Mouse (Mus musculus) spleen, postnatal 36 days (tissue): ENCODE results near the gene Gas2l1.
A peak's percentile ranks its signal among the peaks of the same experiment; 100 is the strongest.

Source experiments
- DNase-seq, 2 experiments: peaks; one replicate each; pipeline ENCODE4 v3.0.0; 2022; ENCODE audit warnings: low spot score in 2 of 2, mixed read lengths in 1 of 2

The Gas2l1 gene

DNA sequence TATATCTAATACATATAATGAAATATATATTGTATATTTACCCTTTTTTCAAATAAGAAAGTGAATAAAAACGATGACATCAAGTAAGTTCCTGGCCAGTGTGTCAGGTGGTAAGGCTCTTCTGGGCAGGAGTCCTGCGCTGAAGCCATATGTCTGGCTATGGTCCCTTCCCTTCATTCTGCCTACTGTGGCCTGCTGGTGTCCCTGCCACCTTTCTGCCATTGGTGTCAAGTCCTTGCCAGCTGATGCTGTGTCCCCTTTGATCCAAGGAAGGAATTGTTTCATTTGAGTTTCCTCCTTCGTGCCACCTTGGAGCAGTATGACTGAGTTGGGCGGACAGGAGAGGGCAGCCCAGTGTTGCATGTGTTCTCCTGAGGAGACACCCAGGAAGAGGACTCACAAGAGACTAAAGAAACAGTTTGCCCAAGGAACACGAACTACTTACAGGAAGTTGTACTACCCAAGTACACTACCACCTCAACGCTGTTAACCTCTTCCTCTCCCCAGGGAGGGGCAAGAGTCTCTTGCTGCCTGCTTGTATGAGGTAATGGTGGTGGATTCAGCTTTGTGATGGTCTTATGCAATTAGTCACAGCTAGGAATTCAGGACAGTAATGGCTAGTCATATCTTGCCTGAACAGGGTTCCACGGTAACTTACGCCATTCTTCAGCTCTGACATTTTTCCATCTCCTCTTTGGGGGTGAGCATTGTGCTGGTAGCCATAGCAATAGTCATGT lies 22.3 kb downstream of the Gas2l1 start:
- DNase-seq, result no peak

DNA sequence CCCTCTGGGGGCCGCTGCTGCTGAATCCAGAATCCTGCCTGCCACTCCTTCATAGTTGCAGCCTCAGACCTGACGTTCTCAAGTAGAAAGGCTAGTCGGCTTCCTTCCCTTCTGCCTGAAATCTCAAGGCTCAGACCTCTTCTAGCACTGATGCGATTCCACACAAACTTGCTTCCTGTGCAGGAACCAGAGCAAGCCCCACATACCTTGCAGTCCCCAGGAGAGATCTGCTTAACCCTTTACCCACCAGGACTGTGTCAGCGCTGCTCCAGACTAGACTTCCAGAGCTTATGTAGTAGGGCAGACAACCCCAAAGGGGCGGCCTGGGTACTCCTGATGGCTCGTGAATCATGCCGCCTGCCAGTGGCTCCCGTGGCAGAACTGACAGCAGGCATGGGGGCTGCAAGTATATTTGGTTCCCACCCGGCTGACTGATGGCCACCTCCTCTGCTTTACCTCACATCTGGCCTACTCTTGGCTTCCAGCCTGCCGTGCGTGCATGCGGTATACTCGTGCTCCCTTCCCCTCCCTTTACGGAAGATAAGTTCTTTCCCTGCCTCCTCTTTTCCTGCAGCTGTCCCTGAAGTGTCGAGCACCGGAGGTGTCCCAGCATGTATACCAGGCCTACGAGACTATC lies 23.9 kb downstream of the Gas2l1 start:
- DNase-seq, result no peak

DNA sequence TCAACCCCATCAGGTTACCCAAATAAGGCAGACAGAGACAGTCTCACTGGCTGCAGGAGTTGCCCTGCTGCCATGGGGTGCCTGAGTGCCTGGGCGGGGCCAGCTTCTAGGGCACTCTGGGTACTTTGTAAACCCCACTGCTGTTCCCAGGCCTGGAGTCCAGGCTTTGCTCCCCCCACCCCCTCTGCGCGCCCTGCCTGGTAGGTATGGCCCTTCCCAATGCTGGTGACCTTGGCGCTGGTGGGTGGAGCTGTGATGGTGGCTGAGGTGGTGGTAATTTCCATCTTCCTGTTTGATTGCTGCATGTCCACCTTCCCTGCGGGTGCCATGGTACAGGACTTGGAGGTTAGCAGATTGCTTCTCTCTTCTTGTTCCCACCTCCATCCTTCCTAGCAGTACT lies 24.5 kb downstream of the Gas2l1 start:
- no peak for DNase-seq

DNA sequence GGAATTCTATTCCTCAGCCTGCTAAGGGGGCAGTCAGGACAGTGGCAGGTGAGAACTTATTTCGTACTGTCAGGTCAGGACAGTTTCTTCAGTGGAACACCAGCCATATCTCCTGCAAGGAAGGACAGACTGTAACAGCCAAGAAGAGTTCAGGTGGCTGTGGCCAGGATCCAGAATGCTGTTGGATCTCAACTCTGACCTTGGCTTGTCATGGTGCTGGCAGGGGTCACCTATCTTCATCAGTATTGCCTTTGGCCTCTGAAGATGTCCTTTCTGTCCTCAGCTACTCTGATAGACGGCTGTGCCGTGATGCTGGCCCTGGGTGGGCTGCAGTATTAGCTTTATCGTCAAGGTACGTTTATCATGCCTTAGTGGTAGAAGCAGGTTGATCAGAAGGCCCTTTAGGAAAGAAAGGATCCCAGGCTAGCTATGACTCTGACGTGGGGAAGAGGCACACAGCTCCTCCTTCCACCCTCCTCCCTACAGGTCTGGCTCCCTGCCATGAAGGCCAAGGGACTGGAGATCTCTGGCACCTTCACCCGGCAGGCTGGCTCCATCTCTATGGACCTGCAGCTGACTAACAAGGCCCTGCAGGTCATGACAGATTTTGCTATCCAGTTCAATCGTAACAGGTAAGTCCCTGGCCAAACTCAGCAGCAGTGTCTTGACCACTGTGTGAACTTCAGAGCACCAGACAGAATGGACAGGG lies 27.8 kb downstream of the Gas2l1 start:
- no peak for DNase-seq

DNA sequence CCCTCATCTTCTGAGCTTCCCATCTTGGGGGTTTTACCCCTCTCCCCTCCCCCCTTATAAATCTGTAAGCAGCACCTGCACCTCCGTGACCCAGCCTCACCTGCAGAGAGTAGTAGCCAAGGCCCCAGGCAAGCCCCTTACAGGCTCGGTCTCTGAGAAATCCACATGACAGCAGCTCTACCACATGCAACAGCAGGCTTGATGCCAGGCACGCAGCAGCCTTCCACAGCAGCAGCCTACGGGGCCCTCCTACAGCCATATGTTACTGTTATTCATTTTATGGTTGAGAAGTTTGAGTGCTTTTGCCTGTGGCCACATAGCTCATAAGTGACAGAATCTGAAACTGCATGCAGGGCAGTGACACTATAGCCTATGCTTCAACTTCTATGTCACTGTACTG lies 29.7 kb downstream of the Gas2l1 start:
- no peak for DNase-seq

DNA sequence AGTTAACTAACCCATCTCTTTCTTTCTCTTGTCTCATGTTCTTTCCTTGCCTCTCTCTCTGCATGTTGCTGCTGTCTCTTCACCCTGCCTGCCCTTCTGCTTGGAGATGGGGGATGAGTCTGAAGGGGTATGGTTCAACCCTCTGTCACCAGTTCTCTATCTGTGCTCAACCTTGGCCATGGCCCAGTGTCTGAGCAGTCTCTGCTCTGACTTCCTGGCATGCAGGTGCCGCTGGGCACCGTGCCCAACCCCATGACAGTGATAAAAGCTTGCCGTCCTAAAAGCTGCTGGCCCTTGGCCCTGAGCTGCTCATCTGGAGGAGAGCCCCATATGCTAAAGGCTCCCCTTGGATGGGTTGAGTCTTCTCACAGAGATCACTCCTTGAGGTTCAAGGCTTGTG lies 32.0 kb downstream of the Gas2l1 start:
- DNase-seq, result no peak

DNA sequence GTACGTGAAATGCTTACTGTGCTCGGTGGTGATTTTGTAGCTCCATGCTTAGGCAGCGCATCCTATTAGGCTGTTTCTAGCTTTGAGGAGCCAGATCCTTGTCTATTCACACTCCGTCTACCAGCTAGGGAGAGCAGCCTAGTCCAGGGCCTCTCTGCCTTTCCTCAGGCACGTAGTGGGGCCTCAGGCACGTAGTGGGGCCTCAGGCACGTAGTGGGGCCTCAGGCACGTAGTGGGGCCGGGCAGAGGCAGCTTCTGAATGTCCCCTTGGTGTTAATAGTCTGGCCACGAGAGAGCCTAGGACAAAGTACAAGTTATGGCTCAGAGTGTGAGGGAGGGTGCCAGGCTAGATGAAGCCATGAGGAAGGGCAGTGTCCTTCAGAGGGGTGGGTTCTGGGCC lies 32.4 kb downstream of the Gas2l1 start:
- DNase-seq, result no peak

DNA sequence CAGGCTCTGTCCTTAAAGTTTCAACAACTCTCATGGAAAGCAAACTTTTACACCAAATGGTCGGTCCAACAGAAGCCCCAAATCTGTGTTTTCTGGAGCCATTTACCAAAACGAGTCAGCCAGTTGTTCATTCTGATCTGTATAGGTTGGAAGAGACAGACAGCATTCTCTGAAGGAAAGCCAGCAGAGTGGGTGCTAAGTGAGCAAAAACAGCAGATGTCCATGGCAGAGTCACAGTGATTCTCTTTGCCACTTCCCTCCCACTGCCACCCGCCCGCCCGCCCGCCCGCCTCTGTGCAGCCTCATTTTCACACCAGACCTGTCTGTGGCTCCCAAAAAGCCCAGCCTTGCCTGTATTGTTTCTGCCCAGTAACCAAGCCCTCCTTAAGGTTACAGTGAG lies 36.9 kb downstream of the Gas2l1 start:
- DNase-seq, result no peak

DNA sequence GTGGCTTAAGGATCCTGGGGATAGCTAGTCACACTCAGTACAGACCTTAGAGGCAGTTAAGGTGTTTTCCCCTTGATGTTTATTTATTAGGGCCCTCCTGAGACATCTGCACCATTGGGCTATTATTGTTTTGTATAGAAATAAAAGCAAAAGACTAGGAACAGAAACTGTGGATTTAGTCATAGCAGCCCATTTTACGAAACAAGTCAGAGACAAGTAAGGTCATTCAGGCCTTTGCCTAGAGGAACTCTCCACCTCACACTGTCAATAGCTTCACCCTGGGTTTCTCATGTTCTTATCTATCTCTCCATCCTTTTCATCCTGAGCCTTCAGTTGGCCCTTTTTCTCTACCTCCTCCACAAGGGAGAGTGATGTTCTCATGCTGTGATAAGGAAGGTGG lies 40.0 kb downstream of the Gas2l1 start:
- no peak for DNase-seq

DNA sequence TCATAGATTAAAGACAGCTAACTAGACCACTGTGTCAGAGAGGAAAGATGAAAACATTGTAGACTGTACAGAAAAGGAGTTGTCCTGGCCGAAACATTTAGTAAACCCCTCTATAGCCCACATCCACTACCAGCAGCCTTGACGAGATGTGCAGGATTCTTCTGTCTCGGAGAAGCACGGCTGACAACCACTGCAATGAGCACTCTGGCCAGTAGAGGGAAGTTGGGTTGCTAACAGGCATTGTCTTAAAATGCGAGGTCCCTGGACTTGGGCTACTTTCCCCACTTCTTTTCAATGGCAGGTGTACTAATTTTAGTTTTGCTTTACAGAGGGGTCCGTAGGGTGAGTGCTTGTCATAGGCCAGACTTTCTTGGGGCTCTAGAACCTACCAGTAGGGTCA lies 47.6 kb downstream of the Gas2l1 start:
- DNase-seq, result no peak

DNA sequence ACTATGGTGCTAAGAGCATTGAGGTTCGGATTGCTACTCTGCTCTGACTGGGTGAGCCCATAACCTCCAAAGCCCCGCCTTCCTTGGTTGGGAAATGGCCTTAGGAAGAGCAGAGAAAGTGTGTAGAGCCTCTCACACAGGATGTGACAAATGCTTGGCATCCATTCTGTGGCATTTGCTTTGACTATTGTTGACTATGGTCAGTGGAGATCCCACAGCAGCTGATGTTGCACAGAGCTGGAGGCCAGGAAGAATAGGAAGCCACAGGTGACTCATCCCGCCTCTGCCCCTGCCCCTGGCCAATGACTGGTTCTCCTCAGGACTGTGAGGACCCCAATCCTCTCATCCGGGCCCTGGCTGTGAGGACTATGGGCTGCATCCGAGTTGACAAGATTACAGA lies 48.8 kb downstream of the Gas2l1 start:
- DNase-seq, result no peak

DNA sequence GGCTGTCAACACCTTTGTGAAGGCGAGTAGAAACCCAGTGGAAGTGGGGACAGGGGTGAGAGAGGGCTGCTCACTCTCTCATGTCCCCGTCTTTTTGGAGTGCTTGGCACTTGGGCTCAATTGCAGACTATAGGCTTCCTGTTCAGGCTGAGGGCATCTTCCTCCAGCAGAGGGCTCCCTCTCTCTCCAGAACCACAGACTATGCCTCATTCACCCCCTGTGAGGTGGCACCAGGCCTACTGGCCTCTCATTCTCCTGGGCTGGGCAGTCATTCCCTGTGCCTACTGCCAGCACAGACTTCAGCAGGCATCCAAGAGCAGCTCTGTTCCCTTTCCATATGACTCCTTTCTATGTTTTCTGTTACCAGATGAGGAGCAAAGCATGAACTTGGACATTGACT lies 49.4 kb downstream of the Gas2l1 start:
- peak; percentile 27 for DNase-seq

DNA sequence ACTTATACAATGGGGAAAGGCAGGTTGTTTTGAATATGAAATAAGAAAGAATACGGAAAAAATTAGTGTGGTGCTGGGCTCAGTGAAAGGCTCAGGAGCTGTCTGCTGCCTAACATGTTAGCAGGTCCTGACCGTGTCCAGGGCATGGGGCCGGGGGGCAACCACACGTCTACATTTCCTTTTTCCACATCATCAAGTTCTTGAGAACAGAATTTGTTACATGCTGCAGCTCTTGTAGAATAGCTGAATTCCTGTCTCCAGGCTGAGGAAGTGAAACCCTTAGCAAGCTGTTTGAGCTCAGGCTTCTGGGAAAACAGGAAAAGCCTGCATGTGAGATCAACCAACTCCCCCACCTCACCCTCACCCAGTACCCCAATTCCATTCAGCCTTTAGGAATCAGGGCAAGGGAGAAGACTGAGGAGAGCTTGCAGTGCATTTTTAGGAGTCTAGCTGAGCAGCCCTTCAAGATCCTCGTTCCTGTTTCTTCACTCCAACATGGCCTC lies 52.9 kb downstream of the Gas2l1 start:
- DNase-seq, result peak; percentile 10 to 20

DNA sequence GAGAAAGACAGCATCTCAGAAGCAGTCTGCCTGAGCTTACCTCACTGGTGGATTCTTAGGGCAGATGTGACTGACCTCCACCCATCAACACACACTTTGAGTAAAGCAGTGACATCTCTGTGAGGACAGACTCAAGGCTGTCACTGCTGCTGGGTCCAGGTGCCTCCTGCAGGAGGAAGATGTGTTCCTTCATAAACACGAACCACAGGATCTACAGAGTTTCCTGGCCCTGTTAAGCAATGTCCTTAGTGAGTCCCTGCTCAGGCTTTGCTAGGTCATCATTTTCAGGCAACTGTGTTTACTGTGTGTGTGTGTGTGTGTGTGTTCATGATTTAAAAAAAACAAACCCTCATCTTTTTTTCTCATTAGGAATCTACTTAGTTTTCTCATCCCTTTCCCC lies 53.6 kb downstream of the Gas2l1 start:
- no peak for DNase-seq

DNA sequence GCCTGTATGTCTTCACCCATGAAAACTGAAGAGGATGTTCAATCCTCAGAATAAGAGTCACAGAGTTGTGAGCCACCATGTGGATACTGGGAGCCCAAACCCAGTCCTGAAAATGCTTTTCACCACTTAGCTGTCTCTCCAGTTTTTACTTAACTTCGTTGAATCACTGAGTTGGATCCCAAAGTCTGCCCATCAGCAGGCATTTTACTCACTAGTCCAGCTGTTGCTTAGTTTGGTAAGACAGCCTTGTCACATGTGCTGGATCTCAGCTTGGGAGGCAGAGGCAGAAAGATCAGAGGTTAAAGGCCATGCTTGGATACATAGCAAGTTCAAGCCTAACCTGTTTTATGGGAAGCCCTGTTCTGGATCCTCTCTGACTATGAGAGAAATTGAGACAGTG lies 54.9 kb downstream of the Gas2l1 start:
- no peak for DNase-seq

DNA sequence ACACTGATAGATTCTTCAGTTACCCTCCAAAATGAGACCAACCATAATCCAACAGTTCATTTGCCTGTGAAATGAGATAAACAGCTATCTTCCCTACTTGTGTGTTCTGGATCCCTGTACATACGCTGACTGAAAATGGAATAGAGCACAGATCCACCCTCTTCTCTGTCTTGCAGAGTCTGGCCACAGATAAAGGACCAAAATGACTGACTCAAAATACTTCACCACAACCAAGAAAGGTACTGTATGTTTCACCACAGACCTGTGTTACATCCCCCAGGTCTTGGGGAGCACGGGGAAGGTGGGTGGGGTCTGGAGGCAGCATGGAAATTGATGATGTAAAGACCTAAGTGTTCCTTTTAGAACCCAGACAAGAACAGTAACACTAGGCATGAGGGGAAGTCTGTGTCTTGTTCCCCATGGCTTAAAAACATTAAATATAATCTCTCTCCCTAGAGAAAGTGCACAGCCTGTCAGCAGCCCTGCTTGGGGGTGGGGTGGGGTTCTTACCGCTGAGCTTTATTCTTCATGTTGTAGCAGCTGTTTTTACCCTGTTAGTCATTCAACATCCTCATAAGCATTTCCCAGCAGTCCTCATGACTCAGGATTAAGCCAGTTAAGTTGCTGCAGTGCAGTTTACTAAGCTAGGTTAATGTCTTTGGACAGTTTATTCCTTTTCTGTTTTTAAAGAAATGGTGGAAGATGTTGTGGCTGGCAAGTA lies 55.6 kb downstream of the Gas2l1 start:
- DNase-seq, result peak; percentile 10 to 42

DNA sequence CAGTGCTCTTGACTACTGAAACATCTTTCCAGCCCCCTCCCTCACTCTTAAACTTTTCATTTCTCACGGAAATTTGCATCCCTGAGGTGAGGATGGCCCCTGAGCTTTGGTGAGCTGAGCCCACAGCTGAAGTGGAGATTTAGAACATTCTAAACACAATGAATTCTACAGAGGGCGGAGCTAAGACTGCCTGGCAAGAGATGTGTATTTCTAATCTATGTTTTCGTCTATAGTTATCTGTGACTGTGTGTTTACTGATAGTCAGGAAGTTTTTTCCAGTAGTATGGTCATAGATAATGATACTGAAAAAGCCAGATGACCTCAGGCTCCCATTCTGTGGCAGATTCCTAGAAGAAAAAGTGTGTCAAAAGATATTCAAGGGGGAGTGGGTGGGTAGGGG lies 56.3 kb downstream of the Gas2l1 start:
- no peak for DNase-seq

DNA sequence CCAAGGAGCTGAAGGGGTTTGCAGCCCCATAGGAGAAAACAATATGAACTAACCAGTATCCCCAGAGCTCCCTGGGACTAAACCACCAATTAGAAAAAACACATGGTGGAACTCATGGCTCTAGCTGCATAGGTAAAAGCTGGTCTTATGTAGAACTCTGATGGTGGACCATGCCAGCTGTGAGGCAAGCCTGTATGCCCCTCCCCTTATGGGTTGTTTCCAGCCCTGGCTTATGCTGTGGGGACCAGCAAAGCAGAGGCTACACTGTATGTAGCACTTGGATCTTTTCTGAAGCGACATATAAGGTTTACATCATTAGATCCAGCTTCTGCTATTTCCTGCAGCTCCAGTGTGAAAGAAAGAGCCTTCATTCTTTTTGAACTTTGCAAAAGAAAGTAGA lies 57.9 kb downstream of the Gas2l1 start:
- DNase-seq, result peak in 1 of 2 experiments; percentile 17

DNA sequence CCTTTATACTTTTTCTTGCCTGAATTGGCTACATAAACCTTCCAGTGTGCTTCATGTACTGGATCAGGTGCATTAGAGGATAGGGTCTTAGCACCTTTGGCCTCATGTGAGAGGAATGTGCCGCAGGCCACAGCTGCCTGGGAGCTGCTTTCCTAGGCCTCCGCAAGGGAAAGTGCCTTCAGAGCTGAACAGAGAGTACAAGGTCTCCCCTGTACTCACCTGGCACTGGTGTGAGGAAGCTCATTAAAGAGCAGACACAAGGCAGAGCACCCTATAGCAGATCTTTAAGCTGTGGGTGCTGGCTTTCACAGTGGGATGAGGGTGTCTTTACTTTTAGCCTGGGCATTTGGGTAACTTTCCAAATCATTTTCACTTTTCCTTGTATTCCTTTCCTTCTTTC lies 59.6 kb downstream of the Gas2l1 start:
- DNase-seq, result no peak
